7 mouse cellular contexts compared by ENCODE assay signal in genomic region chrX:12133178-12133835, GRCm38 (mm10). TPM values are rescaled to one million over a fixed set of nuclear protein-coding genes. Genes with fewer than 3 reads are reported as not detected.
A peak's percentile ranks its signal among the peaks of the same experiment; 100 is the strongest.
DNase-seq lines count a peak whose midpoint lies in the region; ATAC-seq and TF ChIP-seq lines count a peak whose summit lies in the region.

No protein-coding gene starts in this region.

- DNase-seq in R1 (ENCODE audit: low read depth, low spot score), result peak; percentile 50
- DNase-seq in gastrocnemius, adult 2 months, result peak; percentile 86
- peak; percentile 74 for DNase-seq in intestine, embryonic 14.5 days (ENCODE audit: low spot score)
- peak; percentile 21 to 47 for DNase-seq in spleen, postnatal 10 days (ENCODE audit: low spot score in 2 of 2)
- no peak for DNase-seq in layer of hippocampus, adult 11-12 months (ENCODE audit: low spot score)

- peak overlapping the region; percentile 38 for H3K4me3 ChIP-seq in ES-Bruce4 (ENCODE audit: low read depth, low read length)
- H3K4me3 ChIP-seq in gastrocnemius, adult 2 months, result peak overlapping the region; percentile 73
- H3K4me3 ChIP-seq in intestine, embryonic 14.5 days (ENCODE audit: low read depth, low read length), result peak overlapping the region; percentile 22
- peak overlapping the region; percentile 37 for H3K4me3 ChIP-seq in lung, embryonic 16.5 days (ENCODE audit: low read length)

- H3K4me1 ChIP-seq in ES-Bruce4 (ENCODE audit: control insufficient read depth, insufficient read depth, low read length), result no peaks in the 10 kb centered on the region
- peaks cover 25% of the 10 kb centered on the region; the same call in 1 of the 2 replicates for H3K4me1 ChIP-seq in intestine, embryonic 14.5 days (replicated peaks; ENCODE audit: control insufficient read depth, insufficient read depth, low read length)
- peaks cover 38% of the 10 kb centered on the region for H3K4me1 ChIP-seq in lung, embryonic 16.5 days (replicated peaks; ENCODE audit: control insufficient read depth, insufficient read depth, low read length)

- no peak for TF ChIP-seq EP300 in ES-Bruce4 (IDR thresholded peaks at IDR 0.05; ENCODE audit: insufficient read depth, low read depth, low read length)

- TF ChIP-seq POLR2A in ES-Bruce4 (IDR thresholded peaks at IDR 0.05; ENCODE audit: insufficient read depth, low read length), result no peak

- under 1% methylated on average over 49 of the region's 49 CpGs for WGBS in intestine, embryonic 14.5 days
- WGBS in lung, embryonic 16.5 days, result 1% methylated on average over 41 of the region's 49 CpGs

- H3K27ac ChIP-seq in ES-Bruce4 (ENCODE audit: insufficient read depth, low read length), result no peak overlapping the region
- peak overlapping the region; percentile 93 for H3K27ac ChIP-seq in gastrocnemius, adult 2 months
- peak overlapping the region; percentile 59; the same call in 1 of the 2 replicates for H3K27ac ChIP-seq in intestine, embryonic 14.5 days (ENCODE audit: low read depth)
- H3K27ac ChIP-seq in lung, embryonic 16.5 days (ENCODE audit: low read length), result peak overlapping the region; percentile 88

- no peaks in the 10 kb centered on the region for H3K9me3 ChIP-seq in ES-Bruce4 (replicated peaks; ENCODE audit: control insufficient read depth, insufficient read depth, low read length, poor library complexity, severe bottlenecking)
- H3K9me3 ChIP-seq in intestine, embryonic 14.5 days (ENCODE audit: control insufficient read depth, low read length), result no peaks in the 10 kb centered on the region
- no peaks in the 10 kb centered on the region for H3K9me3 ChIP-seq in lung, embryonic 16.5 days (ENCODE audit: control insufficient read depth, low read length)

- no peak overlapping the region for H3K9ac ChIP-seq in ES-Bruce4 (ENCODE audit: low read depth, poor library complexity, severe bottlenecking)
- H3K9ac ChIP-seq in intestine, embryonic 14.5 days (ENCODE audit: low read length), result peak overlapping the region; percentile 37
- H3K9ac ChIP-seq in lung, embryonic 16.5 days (ENCODE audit: low read length), result peak overlapping the region; percentile 62

- H3K27me3 ChIP-seq in ES-Bruce4 (ENCODE audit: control insufficient read depth, insufficient read depth, low read length, poor library complexity, severe bottlenecking), result peaks cover 10% of the 10 kb centered on the region; the same call in 1 of the 2 replicates
- H3K27me3 ChIP-seq in intestine, embryonic 14.5 days (replicated peaks; ENCODE audit: control insufficient read depth, insufficient read depth, low read length), result peaks cover 65% of the 10 kb centered on the region
- H3K27me3 ChIP-seq in lung, embryonic 16.5 days (ENCODE audit: control insufficient read depth, insufficient read depth, low read depth, low read length), result peaks cover 66% of the 10 kb centered on the region

- no peaks in the 10 kb centered on the region for H3K36me3 ChIP-seq in ES-Bruce4 (ENCODE audit: control insufficient read depth, insufficient read depth, low read length, poor library complexity, severe bottlenecking)
- H3K36me3 ChIP-seq in intestine, embryonic 14.5 days (ENCODE audit: control insufficient read depth, insufficient read depth, low read length), result no peaks in the 10 kb centered on the region
- H3K36me3 ChIP-seq in lung, embryonic 16.5 days (ENCODE audit: control insufficient read depth, insufficient read depth, low read length), result no peaks in the 10 kb centered on the region

- intact Hi-C loops in gastrocnemius, adult 2 months (cut with DNase I), result loop anchor here (5.0 to 10.0 kb wide), 3 partner anchors 126 to 469 kb away; no protein-coding TSS in a partner anchor

- H3K4me2 ChIP-seq in intestine, embryonic 14.5 days (ENCODE audit: low read length), result peak overlapping the region; percentile 45
- peak overlapping the region; percentile 81 for H3K4me2 ChIP-seq in lung, embryonic 16.5 days (ENCODE audit: low read depth, low read length)

- no peak for TF ChIP-seq CTCF in ES-Bruce4 (IDR thresholded peaks at IDR 0.05; ENCODE audit: low read depth, low read length)
- TF ChIP-seq CTCF in gastrocnemius, adult 2 months (IDR thresholded peaks at IDR 0.05), result no peak; the same call in 1 of the 2 replicates

- ATAC-seq in intestine, embryonic 14.5 days (replicated peaks; ENCODE audit: low FRiP score, low TSS enrichment, low read depth), result peak; percentile 33
- peak; percentile 53 for ATAC-seq in lung, embryonic 16.5 days (ENCODE audit: low read depth)

RNA-seq across cellular contexts. Expression of gene Bcor, which starts 26.8 kb away (rescaled TPM):
- 14.9 and 15.8 TPM in 2 replicates for polyA plus RNA-seq in ES-Bruce4 (2011; ENCODE audit: insufficient read depth, insufficient read length, low read depth, missing spikeins)
- 10 to 100 TPM; 14.9 to 17.1 TPM for total RNA-seq in gastrocnemius, adult 2 months (2021)
- polyA plus RNA-seq in intestine, embryonic 14.5 days (2014; fragmentation: Nextera tagmentation; extraction: Ambion mirVana), result 19.8 and 20.3 TPM in 2 replicates
- polyA plus RNA-seq in lung, embryonic 16.5 days (2015; fragmentation: Nextera tagmentation; extraction: Ambion mirVana), result 18.5 and 19.7 TPM in 2 replicates

Comparison
In these comparisons a context has a peak if more than half of its experiments do, and no peak if none do; other contexts are left out.
1. H3K4me3 ChIP-seq: peak in every context shown above with its lines; median percentile 73 in gastrocnemius, adult 2 months; 38 in ES-Bruce4; 37 in lung, embryonic 16.5 days; 22 in intestine, embryonic 14.5 days.